Mouse (Mus musculus) stomach, postnatal 0 days (tissue): ENCODE measurements around the gene Pter.

ENCODE experiments used
- CTCF ChIP-seq: IDR thresholded peaks from 2 replicates; pipeline ENCODE4 v1.5.1; 2016; ENCODE audit warnings: antibody characterized with exemption, low read depth, mild to moderate bottlenecking, moderate library complexity
- EP300 ChIP-seq: optimal IDR thresholded peaks from 2 replicates; pipeline ENCODE3; 2016; ENCODE audit warnings: antibody characterized with exemption

DNA sequence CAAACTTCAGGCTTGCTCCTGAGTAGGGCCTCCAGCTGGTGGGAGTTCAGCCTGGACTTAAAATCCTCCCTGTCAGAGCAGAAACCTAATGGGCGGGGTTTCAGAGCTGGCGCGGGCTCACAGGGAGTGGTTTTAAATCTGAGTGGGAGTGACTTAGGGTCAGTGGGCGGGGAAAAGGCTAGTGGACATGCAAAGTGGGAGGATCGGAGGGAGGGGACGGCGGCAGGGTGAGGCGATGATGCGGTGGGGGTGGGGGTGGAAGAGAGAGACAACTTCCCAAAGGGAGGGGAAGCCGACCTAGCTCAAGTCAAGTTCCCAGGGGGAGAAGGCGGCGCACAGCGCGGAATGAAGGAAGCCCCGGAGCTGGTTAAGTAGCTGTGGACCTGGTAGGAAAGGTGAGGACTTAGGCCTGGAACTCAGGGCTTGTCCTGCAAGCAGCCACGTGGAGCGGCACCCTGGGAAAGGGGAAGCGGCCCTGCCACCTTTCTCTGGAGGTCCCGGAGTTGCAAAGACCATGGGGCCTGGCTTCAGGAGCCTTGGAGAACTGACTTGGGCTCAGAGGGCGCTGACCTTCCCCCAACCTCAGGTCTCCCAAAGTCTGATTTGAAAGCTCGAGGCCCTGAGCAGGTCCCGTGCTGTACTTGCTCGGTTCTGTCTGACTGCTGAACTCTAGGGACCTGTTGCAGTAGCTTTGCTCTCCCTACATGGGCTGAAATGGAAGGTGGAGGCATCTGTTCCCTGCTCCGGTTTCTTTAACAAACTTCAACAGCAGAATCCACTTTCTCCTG lies at the start of gene Pter:
- TF ChIP-seq CTCF (peak; percentile 17; the same call in 1 of the 2 replicates), EP300 (no peak)
